Mouse (Mus musculus) liver, embryonic 14.5 days (tissue): ENCODE measurements around the gene Dhfr. TPM values are rescaled to one million over a fixed set of nuclear protein-coding genes. Genes with fewer than 3 reads are reported as not detected.

Experiments used
- ATAC-seq: fragments of 200-750 bp; cut with Nextera tagmentation; 2 replicates; pipeline ENCODE4 v1.8.0; 2017; ENCODE audit warnings: moderate number of reproducible peaks, mild to moderate bottlenecking, moderate library complexity; ENCODE audit not compliant: insufficient read depth
- DNase-seq, 3 experiments: peaks; one replicate each; pipeline ENCODE4 v3.0.0-alpha.2; 2012 to 2013; ENCODE audit warnings: low read depth in 3 of 3, low spot score in 3 of 3
- H3K27ac ChIP-seq: fragments of 300-500 bp; sonication (generic); 2 replicates; pipeline ENCODE4 v1.5.1; 2014; ENCODE audit warnings: moderate library complexity, mild to moderate bottlenecking, control low read depth, inconsistent platforms
- H3K27me3 ChIP-seq: fragments of 300-500 bp; sonication (generic); 2 replicates; pipeline ENCODE4 v1.6.1; 2014; ENCODE audit warnings: mild to moderate bottlenecking, low read length, moderate library complexity; ENCODE audit not compliant: control insufficient read depth, insufficient read depth
- H3K36me3 ChIP-seq: fragments of 300-500 bp; sonication (generic); replicated peaks from 2 replicates; pipeline ENCODE4 v1.6.1; 2014; ENCODE audit warnings: low read depth; ENCODE audit not compliant: control insufficient read depth, insufficient read depth
- H3K4me1 ChIP-seq, 2 experiments: fragments of 200-500 bp in 1 of 2; fragments of 300-500 bp in 1 of 2; sonication (generic) in 1 of 2; replicated peaks; 2 replicates each; pipeline ENCODE4 v1.6.1; 2012 to 2014; ENCODE audit warnings: antibody characterized with exemption in 1 of 2, inconsistent platforms in 1 of 2, low read length in 1 of 2; ENCODE audit not compliant: control insufficient read depth in 2 of 2, insufficient read depth in 2 of 2
- H3K4me2 ChIP-seq: fragments of 300-500 bp; sonication (generic); 2 replicates; pipeline ENCODE4 v1.6.1; 2014; ENCODE audit warnings: low read depth, mild to moderate bottlenecking, control low read depth, moderate library complexity
- H3K4me3 ChIP-seq, 2 experiments: fragments of 200-500 bp in 1 of 2; fragments of 300-500 bp in 1 of 2; sonication (generic) in 1 of 2; 2 replicates each; pipeline ENCODE4 v1.5.1; 2012 to 2014; ENCODE audit warnings: low read depth in 2 of 2, low read length in 2 of 2, mild to moderate bottlenecking in 2 of 2, control low read depth in 1 of 2, inconsistent platforms in 1 of 2, moderate library complexity in 1 of 2; ENCODE audit not compliant: insufficient read depth in 1 of 2
- H3K9ac ChIP-seq: fragments of 300-500 bp; sonication (generic); replicated peaks from 2 replicates; pipeline ENCODE4 v1.6.1; 2014; ENCODE audit warnings: mild to moderate bottlenecking, control low read depth, moderate library complexity
- H3K9me3 ChIP-seq: fragments of 300-500 bp; sonication (generic); 2 replicates; pipeline ENCODE4 v1.6.1; 2016; ENCODE audit warnings: low read length, mixed read lengths; ENCODE audit not compliant: control insufficient read depth
- CTCF ChIP-seq: IDR thresholded peaks from 2 replicates; pipeline ENCODE4 v1.5.1; 2016; ENCODE audit warnings: antibody characterized with exemption, low read depth, control low read depth
- EP300 ChIP-seq: IDR thresholded peaks from 2 replicates; pipeline ENCODE4 v1.6.1; 2016; ENCODE audit warnings: antibody characterized with exemption, low read depth
- WGBS: fragments of 180-500 bp; shearing (Covaris S2); extraction: QIAGEN DNeasy Blood & Tissue Kit; methylation state at CpG from one replicate; pipeline ENCODE4 v1.1.7; 2014; ENCODE audit not compliant: insufficient replicate concordance; 5-methylcytosine and 5-hydroxymethylcytosine counted together
- polyA plus RNA-seq, 2 experiments: library from polyadenylated mRNA; depleted of rRNA in 1 of 2; stranded (reverse) in 1 of 2; unstranded in 1 of 2; fragments of >200 nt; fragmentation: Nextera tagmentation in 1 of 2; extraction: Ambion mirVana in 1 of 2; gene quantifications; 2 replicates each; pipeline versions ENCODE4 v1.2.1 to v1.2.3; 2012 to 2014

Dhfr gene
- polyA plus RNA-seq (2012; rRNA removed) (5.9 and 11.4 TPM in 2 replicates), polyA plus RNA-seq (2014; fragmentation: Nextera tagmentation; extraction: Ambion mirVana) (18.9 and 19.2 TPM in 2 replicates)

DNA sequence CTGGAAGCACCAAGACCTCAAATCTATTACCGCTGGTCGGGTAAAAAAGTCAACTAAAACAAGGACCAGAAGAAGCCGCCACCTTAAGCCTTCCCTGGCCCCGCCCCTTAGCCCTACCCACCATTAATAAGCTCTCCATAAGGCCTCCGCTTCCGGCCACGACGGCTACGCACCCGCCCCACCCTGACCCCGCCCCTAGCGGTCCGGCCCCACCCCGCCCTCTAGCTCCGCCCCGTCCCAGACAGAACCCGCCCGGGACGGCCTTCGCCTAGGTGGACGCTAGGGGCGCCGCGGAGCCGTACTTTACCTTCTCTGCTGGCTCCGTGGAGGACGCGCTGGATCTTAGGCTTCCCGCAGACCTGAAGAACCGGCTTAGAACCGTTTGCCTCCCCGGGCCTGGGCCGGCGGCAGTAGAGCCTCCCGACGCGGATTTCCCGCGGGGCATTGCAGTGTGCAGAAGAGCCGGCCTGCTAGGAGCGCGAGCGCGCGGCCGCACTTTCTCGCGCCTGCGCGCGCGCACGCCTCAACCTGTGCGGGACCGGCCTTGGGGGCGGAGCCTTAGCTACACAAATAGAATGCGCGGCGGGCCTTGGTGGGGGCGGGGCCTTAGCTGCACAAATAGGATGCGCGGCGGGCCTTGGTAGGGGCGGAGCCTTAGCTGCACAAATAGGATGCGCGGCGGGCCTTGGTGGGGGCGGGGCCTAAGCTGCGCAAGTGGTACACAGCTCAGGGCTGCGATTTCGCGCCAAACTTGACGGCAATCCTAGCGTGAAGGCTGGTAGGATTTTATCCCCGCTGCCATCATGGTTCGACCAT, at the start of gene Dhfr, which contains the start of gene Msh3:
Gene Dhfr (plus strand): TSS at position 271 of the 816 bp plus-strand sequence.
Gene Msh3 (minus strand): TSS at position 548 of the 816 bp plus-strand sequence.
- ATAC-seq: peak; percentile 93
- no peaks in the 10 kb centered on the region for H3K27me3 ChIP-seq
- H3K27ac ChIP-seq: peak within 1 kb of the TSS; percentile 46
- H3K4me2 ChIP-seq: peak within 1 kb of the TSS; percentile 68
- TF ChIP-seq EP300: no peak
- peak; percentile 91 for TF ChIP-seq CTCF
- peak within 1 kb of the TSS; percentile 70 for H3K9ac ChIP-seq
- H3K9me3 ChIP-seq: no peaks in the 10 kb centered on the region
- H3K36me3 ChIP-seq: peaks cover 17% of the 10 kb centered on the region
- WGBS: under 1% methylated on average over 76 of the region's 76 CpGs
- peak; percentile 96 to 98 (median 97) for DNase-seq
- H3K4me1 ChIP-seq: peaks cover 2 to 18% of the 10 kb centered on the region in 2 experiments; a peak in 3 of 4 replicates
- peak within 1 kb of the TSS; percentile 68 to 89 for H3K4me3 ChIP-seq

DNA sequence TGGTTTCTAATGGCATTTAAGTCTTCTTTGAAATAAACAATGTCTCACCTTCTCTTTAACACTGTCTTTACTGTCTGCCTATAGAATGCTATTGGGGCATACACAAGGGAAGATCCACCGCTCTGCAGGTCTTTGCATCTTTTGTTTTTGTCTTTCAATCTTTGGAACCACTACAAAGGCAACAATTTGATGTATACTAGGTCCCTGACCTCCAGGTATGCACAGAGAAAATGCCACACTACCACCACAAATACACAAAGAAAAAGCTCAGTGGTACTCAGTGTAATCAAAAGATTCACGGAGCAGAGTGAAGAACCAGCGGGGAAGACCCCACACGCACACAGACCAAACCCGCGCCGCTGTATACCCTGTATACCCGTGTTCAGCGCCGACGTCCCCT, 48.8 kb upstream of the Dhfr start, which contains the start of gene Gm20379:
Gene Gm20379 (plus strand): TSS at position 301 of the 400 bp plus-strand sequence.
- no peak within 1 kb of the TSS for H3K9ac ChIP-seq
- no peak within 1 kb of the TSS for H3K27ac ChIP-seq
- H3K4me3 ChIP-seq: no peak within 1 kb of the TSS
- TF ChIP-seq EP300 (no peak), CTCF (no peak)
- 89% methylated on average over 11 of the region's 11 CpGs for WGBS
- no peak within 1 kb of the TSS for H3K4me2 ChIP-seq
- ATAC-seq (no peak), DNase-seq (no peak)
- no peaks in the 10 kb centered on the region for H3K9me3 ChIP-seq
- no peaks in the 10 kb centered on the region for H3K27me3 ChIP-seq
- no peaks in the 10 kb centered on the region; the same call in 1 of the 2 replicates for H3K36me3 ChIP-seq
- no peaks in the 10 kb centered on the region for H3K4me1 ChIP-seq

DNA sequence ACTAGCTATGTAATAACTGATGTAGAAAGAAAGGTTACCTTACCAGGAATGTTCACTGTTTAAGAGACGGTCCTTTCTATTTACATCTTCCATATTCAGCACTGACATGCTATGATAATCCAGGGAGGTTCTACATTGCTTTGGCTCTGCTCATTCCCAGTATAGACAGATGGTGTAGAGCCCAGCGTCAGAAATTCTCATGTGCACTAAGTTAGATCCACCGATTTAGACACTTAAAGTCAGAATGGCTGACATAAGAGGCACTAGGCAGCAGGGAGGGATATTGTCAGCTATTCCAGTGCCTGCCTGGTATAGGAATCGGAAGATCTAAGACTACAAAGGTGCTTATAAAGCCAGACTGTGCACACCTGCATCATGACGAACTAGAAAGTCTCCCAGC, 39.9 kb upstream of the Dhfr start:
- no peak overlapping the region for H3K27ac ChIP-seq
- WGBS: 72% methylated on average over 5 of the region's 5 CpGs
- no peak overlapping the region for H3K9ac ChIP-seq

DNA sequence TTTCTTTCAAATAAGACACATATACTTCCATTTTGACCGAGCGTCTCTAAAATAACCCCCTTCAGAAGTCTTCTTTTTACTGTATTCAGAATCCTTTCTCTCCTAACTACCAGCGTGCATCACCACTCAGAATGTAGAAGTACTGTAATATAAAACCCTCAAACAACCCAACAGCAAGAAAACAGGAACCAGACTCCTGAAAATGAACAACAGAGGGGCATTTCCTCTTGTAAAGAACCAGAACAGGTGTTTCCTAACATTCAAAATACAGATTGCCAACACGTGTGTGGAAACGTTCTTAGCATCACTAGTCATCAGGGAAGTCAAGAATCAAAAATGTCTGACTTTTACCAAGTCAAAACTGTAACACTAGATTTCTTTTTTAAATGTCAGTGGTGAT, 33.8 kb upstream of the Dhfr start:
- no peak for DNase-seq
- 54% methylated on average over 5 of the region's 5 CpGs for WGBS
- no peaks in the 10 kb centered on the region; the same call in 1 of the 2 replicates for H3K36me3 ChIP-seq
- no peak overlapping the region for H3K4me3 ChIP-seq
- TF ChIP-seq EP300 (no peak), CTCF (no peak)
- no peak overlapping the region for H3K4me2 ChIP-seq
- no peak for ATAC-seq
- no peak overlapping the region for H3K27ac ChIP-seq
- H3K9ac ChIP-seq: no peak overlapping the region
- no peaks in the 10 kb centered on the region for H3K9me3 ChIP-seq
- H3K27me3 ChIP-seq: no peaks in the 10 kb centered on the region
- H3K4me1 ChIP-seq: no peaks in the 10 kb centered on the region

More for the DNA sequence above, 39.9 kb upstream of the Dhfr start:
- no peaks in the 10 kb centered on the region for H3K9me3 ChIP-seq
- ATAC-seq (no peak), DNase-seq (no peak)
- TF ChIP-seq EP300 (no peak), CTCF (no peak)
- peaks cover 2% of the 10 kb centered on the region; the same call in 1 of the 2 replicates for H3K36me3 ChIP-seq
- H3K4me2 ChIP-seq: no peak overlapping the region
- no peak overlapping the region for H3K4me3 ChIP-seq
- no peaks in the 10 kb centered on the region for H3K4me1 ChIP-seq
- no peaks in the 10 kb centered on the region for H3K27me3 ChIP-seq

DNA sequence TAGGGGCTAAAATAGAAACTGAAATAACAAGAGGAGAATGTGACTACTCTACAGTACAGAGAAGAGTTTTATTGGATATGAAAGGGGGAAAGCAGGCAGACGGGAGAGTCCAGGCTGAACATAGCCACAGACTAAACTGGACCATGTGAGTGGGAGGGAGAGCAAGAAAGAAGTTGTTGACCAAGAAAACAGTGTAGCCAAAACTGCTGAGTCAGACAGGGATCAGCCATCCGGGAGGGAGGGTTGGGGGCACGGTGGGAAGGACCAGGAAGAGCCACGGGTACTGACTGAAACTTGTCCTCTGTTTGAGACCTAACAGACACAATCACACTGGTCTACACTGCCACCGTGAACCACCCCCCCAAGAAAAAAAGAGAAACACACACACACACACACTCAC, 28.5 kb upstream of the Dhfr start:
- Histone ChIP-seq H3K4me3 (no peak overlapping the region), H3K9me3 (no peaks in the 10 kb centered on the region), H3K4me1 (peaks cover 0 to 5% of the 10 kb centered on the region in 2 experiments; a peak in 1 of 4 replicates), H3K9ac (no peak overlapping the region), H3K4me2 (no peak overlapping the region), H3K27ac (no peak overlapping the region), H3K27me3 (no peaks in the 10 kb centered on the region), H3K36me3 (no peaks in the 10 kb centered on the region)
- ATAC-seq (no peak), DNase-seq (no peak)
- WGBS: 55% methylated on average over 5 of the region's 5 CpGs
- TF ChIP-seq EP300: no peak
- TF ChIP-seq CTCF: no peak
